15 mouse cellular contexts compared by ENCODE assay signal in the genomic region with DNA sequence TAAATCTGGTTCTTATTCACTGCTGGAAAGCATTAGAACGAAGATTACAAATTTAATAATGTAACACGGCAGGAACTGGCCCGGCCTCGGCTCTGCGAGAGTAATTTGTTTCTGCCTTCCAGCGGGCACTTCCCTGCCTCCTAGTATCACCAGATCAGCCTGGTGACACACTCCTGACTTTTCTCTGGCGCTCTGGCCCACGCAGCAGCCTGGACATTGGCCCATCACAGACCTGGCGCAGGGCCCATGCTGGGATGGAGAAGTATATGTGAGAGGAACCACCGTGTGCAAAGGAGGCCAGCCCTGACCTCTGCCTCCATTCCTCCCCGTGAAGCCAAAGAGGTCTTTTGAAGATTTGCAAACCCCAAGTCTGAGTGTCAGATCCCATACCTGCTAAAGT. TPM values are rescaled to one million over a fixed set of nuclear protein-coding genes. Genes with fewer than 3 reads are reported as not detected.
DNase-seq lines count a peak whose midpoint lies in the region; ATAC-seq and TF ChIP-seq lines count a peak whose summit lies in the region.
"Had no signal": no experiment of that assay in that cellular context is flagged by ENCODE, and none has a peak within 500 bp of the region (broad histone marks: within the 10 kb centered on the region; RNA-seq: fewer than 3 reads in every experiment).

No protein-coding gene starts in this region.

- TF ChIP-seq CTCF in heart, postnatal 0 days (IDR thresholded peaks at IDR 0.05; ENCODE audit: low read depth) = no peak
- no peak for TF ChIP-seq CTCF in midbrain, postnatal 0 days (IDR thresholded peaks at IDR 0.05)

- H3K36me3 ChIP-seq in heart, postnatal 0 days (replicated peaks; ENCODE audit: control insufficient read depth, insufficient read depth, low read length) = no peaks in the 10 kb centered on the region
- H3K36me3 ChIP-seq in midbrain, embryonic 14.5 days (ENCODE audit: control insufficient read depth, insufficient read depth, low read length) = no peaks in the 10 kb centered on the region
- H3K36me3 ChIP-seq in midbrain, postnatal 0 days (ENCODE audit: insufficient read depth, low read length) = no peaks in the 10 kb centered on the region
- H3K36me3 ChIP-seq: heart, embryonic 15.5 days had no signal

- H3K27ac ChIP-seq in heart, postnatal 0 days (ENCODE audit: low read depth) = no peak overlapping the region
- no peak overlapping the region for H3K27ac ChIP-seq in midbrain, embryonic 14.5 days (replicated peaks; ENCODE audit: low read depth, low read length)
- no peak overlapping the region for H3K27ac ChIP-seq in midbrain, postnatal 0 days (ENCODE audit: low read depth, low read length)
- H3K27ac ChIP-seq: heart, embryonic 15.5 days had no signal

- no peaks in the 10 kb centered on the region for H3K9me3 ChIP-seq in heart, postnatal 0 days (replicated peaks; ENCODE audit: control insufficient read depth, low read length)
- no peaks in the 10 kb centered on the region for H3K9me3 ChIP-seq in midbrain, embryonic 14.5 days (ENCODE audit: control insufficient read depth, low read length)
- no peaks in the 10 kb centered on the region for H3K9me3 ChIP-seq in midbrain, postnatal 0 days (ENCODE audit: low read length)
- H3K9me3 ChIP-seq: heart, embryonic 15.5 days had no signal

- ATAC-seq in heart, postnatal 0 days (ENCODE audit: insufficient read depth, low read depth) = peak; percentile 54; the same call in 1 of the 2 replicates
- no peak for ATAC-seq in midbrain, embryonic 14.5 days (ENCODE audit: low FRiP score, low TSS enrichment)
- no peak for ATAC-seq in midbrain, postnatal 0 days (ENCODE audit: low FRiP score)

- no peaks in the 10 kb centered on the region for H3K4me1 ChIP-seq in heart, postnatal 0 days (ENCODE audit: control insufficient read depth, insufficient read depth)
- H3K4me1 ChIP-seq in midbrain, embryonic 14.5 days (ENCODE audit: control insufficient read depth, insufficient read depth, low read length) = 0 out of 2 replicates have a peak, but pooled peaks cover 4% of the 10 kb centered on the region
- peaks cover 4% of the 10 kb centered on the region; the same call in 1 of the 2 replicates for H3K4me1 ChIP-seq in midbrain, postnatal 0 days (ENCODE audit: insufficient read depth, low read length)

- no peak overlapping the region for H3K4me2 ChIP-seq in heart, postnatal 0 days (ENCODE audit: low read depth, low read length)
- no peak overlapping the region for H3K4me2 ChIP-seq in midbrain, embryonic 14.5 days (ENCODE audit: low read length)
- H3K4me2 ChIP-seq in midbrain, postnatal 0 days (ENCODE audit: low read depth, low read length, poor library complexity, severe bottlenecking) = no peak overlapping the region
- H3K4me2 ChIP-seq: heart, embryonic 15.5 days had no signal

- TF ChIP-seq EP300 in heart, postnatal 0 days (IDR thresholded peaks at IDR 0.05; ENCODE audit: low read depth) = no peak

- H3K4me3 ChIP-seq in heart, postnatal 0 days (ENCODE audit: low read depth, low read length) = no peak overlapping the region
- H3K4me3 ChIP-seq in midbrain, embryonic 14.5 days (replicated peaks; ENCODE audit: low read depth, low read length) = no peak overlapping the region
- H3K4me3 ChIP-seq in midbrain, postnatal 0 days (ENCODE audit: low read depth, low read length) = no peak overlapping the region
- H3K4me3 ChIP-seq: heart, embryonic 15.5 days had no signal

- intact Hi-C loops in heart, postnatal 36 days (cut with DNase I) = no loop called here

- no peak for DNase-seq in heart, postnatal 0 days (ENCODE audit: low spot score)
- no peak for DNase-seq in heart, postnatal 36 days
- peak; percentile 14 for DNase-seq in midbrain, embryonic 14.5 days
- no peak for DNase-seq in midbrain, postnatal 0 days (ENCODE audit: low spot score)
- DNase-seq in cerebellum, adult 8-10 months = peak; percentile 73
- DNase-seq in urinary bladder, postnatal 10 days (ENCODE audit: low spot score) = no peak
- no peak for DNase-seq in frontal cortex, postnatal 25 days (ENCODE audit: low spot score in 2 of 2)
- no peak for DNase-seq in natural killer cell, adult 2 months (ENCODE audit: low spot score in 2 of 2)
- DNase-seq: kidney, adult 11 months; kidney, postnatal 4 days; lung, postnatal 4 days; thymus, adult 2 months had no signal

- WGBS in heart, postnatal 0 days = 52% methylated on average over 11 of the region's 11 CpGs
- 73% methylated on average over 11 of the region's 11 CpGs for WGBS in midbrain, embryonic 14.5 days
- WGBS in midbrain, postnatal 0 days = 48% methylated on average over 11 of the region's 11 CpGs

- H3K9ac ChIP-seq in heart, postnatal 0 days (replicated peaks; ENCODE audit: low read depth, low read length) = no peak overlapping the region
- no peak overlapping the region for H3K9ac ChIP-seq in midbrain, embryonic 14.5 days (replicated peaks; ENCODE audit: low read length)
- no peak overlapping the region for H3K9ac ChIP-seq in midbrain, postnatal 0 days (replicated peaks; ENCODE audit: low read length, poor library complexity, severe bottlenecking)
- H3K9ac ChIP-seq: heart, embryonic 15.5 days had no signal

- peaks cover 37% of the 10 kb centered on the region; the same call in 1 of the 2 replicates for H3K27me3 ChIP-seq in heart, postnatal 0 days (ENCODE audit: control insufficient read depth, insufficient read depth, low read length)
- H3K27me3 ChIP-seq in midbrain, embryonic 14.5 days (ENCODE audit: control insufficient read depth, insufficient read depth, low read length) = no peaks in the 10 kb centered on the region
- H3K27me3 ChIP-seq in midbrain, postnatal 0 days (ENCODE audit: insufficient read depth, low read length) = no peaks in the 10 kb centered on the region

RNA-seq across cellular contexts. Expression of a gene that starts 15.0 kb away (rescaled TPM):
- total RNA-seq in heart, postnatal 0 days (2014; rRNA removed; ENCODE audit: low replicate concordance) = 0.08 and 2.0 TPM in 2 replicates
- polyA plus RNA-seq in heart, postnatal 0 days (2015; fragmentation: Nextera tagmentation; extraction: Ambion mirVana) = 0.07 and 0.08 TPM in 2 replicates
- total RNA-seq in heart, postnatal 36 days (2021) = under 1 TPM; 0.50 to 0.62 TPM
- polyA plus RNA-seq in midbrain, embryonic 14.5 days (2014; fragmentation: Nextera tagmentation; extraction: Ambion mirVana) = 6.2 and 11.8 TPM in 2 replicates
- total RNA-seq in midbrain, postnatal 0 days (2014; rRNA removed) = 85.1 and 85.3 TPM in 2 replicates
- 18.4 and 22.8 TPM in 2 replicates for polyA plus RNA-seq in midbrain, postnatal 0 days (2015; fragmentation: Nextera tagmentation; extraction: Ambion mirVana)

RNA-seq across cellular contexts. Expression of a gene that starts 50.0 kb away (rescaled TPM):
- total RNA-seq in heart, postnatal 0 days (2014; rRNA removed; ENCODE audit: low replicate concordance) = not detected in 2 replicates
- polyA plus RNA-seq in heart, postnatal 0 days (2015; fragmentation: Nextera tagmentation; extraction: Ambion mirVana) = not detected in 2 replicates
- not detected for total RNA-seq in heart, postnatal 36 days (2021)
- not detected in 2 replicates for polyA plus RNA-seq in midbrain, embryonic 14.5 days (2014; fragmentation: Nextera tagmentation; extraction: Ambion mirVana)
- total RNA-seq in midbrain, postnatal 0 days (2014; rRNA removed) = 0.11 TPM in 1 of 2 replicates, not detected in the other
- polyA plus RNA-seq in midbrain, postnatal 0 days (2015; fragmentation: Nextera tagmentation; extraction: Ambion mirVana) = 0.12 and 0.25 TPM in 2 replicates
- total RNA-seq: left cerebral cortex, postnatal 10 days had no signal
- polyA plus RNA-seq: heart, embryonic 15.5 days; spleen, adult 2 months; thymus, adult 2 months had no signal

Comparison
In these comparisons a context has a peak if more than half of its experiments do, and no peak if none do; other contexts are left out.
1. DNase-seq: peak in midbrain, embryonic 14.5 days (single experiment) and cerebellum, adult 8-10 months (single experiment); none in heart, postnatal 0 days (single experiment), heart, postnatal 36 days (0 of 2), midbrain, postnatal 0 days (single experiment), urinary bladder, postnatal 10 days (single experiment), frontal cortex, postnatal 25 days (0 of 2) and natural killer cell, adult 2 months (0 of 2).
2. RNA of a gene that starts 15.0 kb away (total RNA-seq): 85.1 to 85.3 TPM in midbrain, postnatal 0 days; 0.50 to 0.62 TPM in heart, postnatal 36 days and 0.08 to 2.0 TPM in heart, postnatal 0 days; every median in the first group is over 10 times any median in the second.